Mouse (Mus musculus): ENCODE measurements around the gene Plcd3. TPM values are rescaled to one million over a fixed set of nuclear protein-coding genes. Genes with fewer than 3 reads are reported as not detected.

The Plcd3 gene
- polyA plus RNA-seq, 1 experiment from 2014 or later: 4.2 TPM

- H3K36me3 ChIP-seq (ENCODE audit: insufficient read depth, low read length): no peaks in the 10 kb centered on the region
- WGBS: 86% methylated on average over 6 of the region's 6 CpGs
- DNase-seq (ENCODE audit: low spot score): no peak
- no peaks in the 10 kb centered on the region for H3K27me3 ChIP-seq (ENCODE audit: insufficient read depth, low read length)
- no peak for TF ChIP-seq CTCF (IDR thresholded peaks at IDR 0.05; ENCODE audit: low read depth)
- no peak overlapping the region for H3K9ac ChIP-seq (ENCODE audit: low read depth, low read length)
- no peak overlapping the region for H3K4me2 ChIP-seq (ENCODE audit: low read length)
- no peak overlapping the region for H3K4me3 ChIP-seq (replicated peaks; ENCODE audit: low read depth, low read length)
- peaks cover 18% of the 10 kb centered on the region; the same call in 1 of the 2 replicates for H3K4me1 ChIP-seq (replicated peaks; ENCODE audit: insufficient read depth, low read length)
- no peaks in the 10 kb centered on the region for H3K9me3 ChIP-seq (replicated peaks; ENCODE audit: low read length)
- ATAC-seq (replicated peaks; ENCODE audit: low FRiP score, low read depth): no peak
- no peak overlapping the region for H3K27ac ChIP-seq
Observed at GRCm38 (mm10) chr11:103095801-103096200, 5.7 kb downstream of the Plcd3 start.

- no peak for TF ChIP-seq CTCF (IDR thresholded peaks at IDR 0.05; ENCODE audit: low read depth)
- DNase-seq (ENCODE audit: low spot score) (peak; percentile 60), ATAC-seq (replicated peaks; ENCODE audit: low FRiP score, low read depth) (no peak)
- H3K27me3 ChIP-seq (ENCODE audit: insufficient read depth, low read length): no peaks in the 10 kb centered on the region
- no peak overlapping the region for H3K9ac ChIP-seq (ENCODE audit: low read depth, low read length)
- H3K4me3 ChIP-seq (replicated peaks; ENCODE audit: low read depth, low read length): no peak overlapping the region
- H3K4me1 ChIP-seq (replicated peaks; ENCODE audit: insufficient read depth, low read length): peaks cover 14% of the 10 kb centered on the region; the same call in 1 of the 2 replicates
- H3K27ac ChIP-seq: 0 out of 2 replicates have a peak overlapping the region, but pooled peaks have one; percentile 36
- no peaks in the 10 kb centered on the region for H3K36me3 ChIP-seq (ENCODE audit: insufficient read depth, low read length)
- H3K9me3 ChIP-seq (replicated peaks; ENCODE audit: low read length): no peaks in the 10 kb centered on the region
- H3K4me2 ChIP-seq (ENCODE audit: low read length): no peak overlapping the region
- WGBS: 44% methylated on average over 9 of the region's 9 CpGs
Observed at GRCm38 (mm10) chr11:103095107-103095670, 6.3 kb downstream of the Plcd3 start.

- ATAC-seq (replicated peaks; ENCODE audit: low FRiP score, low read depth): peak; percentile 65; the same call in 1 of the 2 replicates
- H3K9ac ChIP-seq (ENCODE audit: low read depth, low read length): no peak overlapping the region
- no peak for TF ChIP-seq CTCF (IDR thresholded peaks at IDR 0.05; ENCODE audit: low read depth)
- H3K9me3 ChIP-seq (replicated peaks; ENCODE audit: low read length): no peaks in the 10 kb centered on the region
- no peak overlapping the region for H3K4me2 ChIP-seq (ENCODE audit: low read length)
- H3K36me3 ChIP-seq (ENCODE audit: insufficient read depth, low read length): no peaks in the 10 kb centered on the region
- WGBS: 70% methylated on average over 20 of the region's 20 CpGs
- no peaks in the 10 kb centered on the region for H3K27me3 ChIP-seq (ENCODE audit: insufficient read depth, low read length)
- DNase-seq (ENCODE audit: low spot score): no peak
- no peak overlapping the region for H3K4me3 ChIP-seq (replicated peaks; ENCODE audit: low read depth, low read length)
- H3K4me1 ChIP-seq (replicated peaks; ENCODE audit: insufficient read depth, low read length): peaks cover 11% of the 10 kb centered on the region; the same call in 1 of the 2 replicates
- H3K27ac ChIP-seq: peak overlapping the region; percentile 36; the same call in 1 of the 2 replicates
Observed at GRCm38 (mm10) chr11:103093862-103094833, 7.3 kb downstream of the Plcd3 start.

- H3K27me3 ChIP-seq (ENCODE audit: insufficient read depth, low read length): no peaks in the 10 kb centered on the region
- DNase-seq (ENCODE audit: low spot score) (no peak), ATAC-seq (replicated peaks; ENCODE audit: low FRiP score, low read depth) (no peak)
- H3K36me3 ChIP-seq (ENCODE audit: insufficient read depth, low read length): no peaks in the 10 kb centered on the region
- H3K9me3 ChIP-seq (replicated peaks; ENCODE audit: low read length): no peaks in the 10 kb centered on the region
- no peak overlapping the region for H3K27ac ChIP-seq
- H3K4me1 ChIP-seq (replicated peaks; ENCODE audit: insufficient read depth, low read length): peaks cover 11% of the 10 kb centered on the region; the same call in 1 of the 2 replicates
- no peak for TF ChIP-seq CTCF (IDR thresholded peaks at IDR 0.05; ENCODE audit: low read depth)
- 86% methylated on average over 7 of the region's 7 CpGs for WGBS
- H3K4me3 ChIP-seq (replicated peaks; ENCODE audit: low read depth, low read length): no peak overlapping the region
- no peak overlapping the region for H3K4me2 ChIP-seq (ENCODE audit: low read length)
- H3K9ac ChIP-seq (ENCODE audit: low read depth, low read length): no peak overlapping the region
Observed at GRCm38 (mm10) chr11:103093306-103093705, 8.2 kb downstream of the Plcd3 start.

GRCm38 (mm10) chr11:103081631-103082030 lies 19.8 kb downstream of the Plcd3 start:
- WGBS: 66% methylated on average over 6 of the region's 6 CpGs
- H3K27me3 ChIP-seq (ENCODE audit: insufficient read depth, low read length): no peaks in the 10 kb centered on the region
- H3K9me3 ChIP-seq (replicated peaks; ENCODE audit: low read length): no peaks in the 10 kb centered on the region
- DNase-seq (ENCODE audit: low spot score) (no peak), ATAC-seq (replicated peaks; ENCODE audit: low FRiP score, low read depth) (no peak)
- peaks cover 5% of the 10 kb centered on the region; the same call in 1 of the 2 replicates for H3K4me1 ChIP-seq (replicated peaks; ENCODE audit: insufficient read depth, low read length)
- no peak overlapping the region for H3K27ac ChIP-seq
- TF ChIP-seq CTCF (IDR thresholded peaks at IDR 0.05; ENCODE audit: low read depth): no peak
- no peaks in the 10 kb centered on the region for H3K36me3 ChIP-seq (ENCODE audit: insufficient read depth, low read length)
- no peak overlapping the region for H3K9ac ChIP-seq (ENCODE audit: low read depth, low read length)
- H3K4me2 ChIP-seq (ENCODE audit: low read length): no peak overlapping the region
- H3K4me3 ChIP-seq (replicated peaks; ENCODE audit: low read depth, low read length): no peak overlapping the region
